ENCODE assay signal across 9 mouse cellular contexts in genomic region chr1:39941237-39942179, GRCm38 (mm10). TPM values are rescaled to one million over a fixed set of nuclear protein-coding genes. Genes with fewer than 3 reads are reported as not detected.
DNase-seq lines count a peak whose midpoint lies in the region; ATAC-seq and TF ChIP-seq lines count a peak whose summit lies in the region.
"Had no signal": no experiment of that assay in that cellular context is flagged by ENCODE, and none has a peak within 500 bp of the region (broad histone marks: within the 10 kb centered on the region; RNA-seq: fewer than 3 reads in every experiment).

No protein-coding gene starts in this region.

- DNase-seq in heart, adult 11 months: peak; percentile 96
- DNase-seq in right cerebral cortex, adult 18-20 months: peak; percentile 48
- no peak for DNase-seq in right cerebral cortex, postnatal 4 days
- DNase-seq in stomach, postnatal 0 days (ENCODE audit: low spot score): peak; percentile 59
- DNase-seq in urinary bladder, postnatal 36 days (ENCODE audit: low spot score in 2 of 2): no peak
- no peak for DNase-seq in layer of hippocampus, adult 18-20 months (ENCODE audit: low spot score in 2 of 2)

- no peak overlapping the region for H3K27ac ChIP-seq in heart, embryonic 12.5 days (ENCODE audit: poor library complexity, severe bottlenecking)
- peak overlapping the region; percentile 77; the same call in 1 of the 2 replicates for H3K27ac ChIP-seq in hindbrain, embryonic 16.5 days (ENCODE audit: low read depth, low read length)
- peak overlapping the region; percentile 75 for H3K27ac ChIP-seq in stomach, postnatal 0 days (replicated peaks)

- H3K9me3 ChIP-seq in heart, embryonic 12.5 days (replicated peaks): no peaks in the 10 kb centered on the region
- no peaks in the 10 kb centered on the region for H3K9me3 ChIP-seq in hindbrain, embryonic 16.5 days (ENCODE audit: control insufficient read depth, low read length)
- H3K9me3 ChIP-seq in stomach, postnatal 0 days (ENCODE audit: control insufficient read depth, low read length): no peaks in the 10 kb centered on the region

- no peak overlapping the region for H3K9ac ChIP-seq in heart, embryonic 12.5 days
- H3K9ac ChIP-seq in hindbrain, embryonic 16.5 days (ENCODE audit: low read depth, low read length): no peak overlapping the region
- H3K9ac ChIP-seq in stomach, postnatal 0 days (ENCODE audit: low read length): no peak overlapping the region

- peak; percentile 71 for TF ChIP-seq EP300 in stomach, postnatal 0 days (optimal IDR thresholded peaks at IDR 0.05)

- peaks cover 94% of the 10 kb centered on the region for H3K4me1 ChIP-seq in heart, embryonic 12.5 days (replicated peaks)
- H3K4me1 ChIP-seq in hindbrain, embryonic 16.5 days (ENCODE audit: control insufficient read depth, insufficient read depth, low read depth, low read length): peaks cover 85% of the 10 kb centered on the region
- H3K4me1 ChIP-seq in stomach, postnatal 0 days (replicated peaks; ENCODE audit: control insufficient read depth, insufficient read depth): peaks cover 19% of the 10 kb centered on the region

- H3K36me3 ChIP-seq in heart, embryonic 12.5 days: no peaks in the 10 kb centered on the region
- no peaks in the 10 kb centered on the region for H3K36me3 ChIP-seq in hindbrain, embryonic 16.5 days (ENCODE audit: control insufficient read depth, insufficient read depth, low read length)
- H3K36me3 ChIP-seq in stomach, postnatal 0 days (ENCODE audit: control insufficient read depth, insufficient read depth, low read length): no peaks in the 10 kb centered on the region

- no peak overlapping the region for H3K4me2 ChIP-seq in heart, embryonic 12.5 days
- no peak overlapping the region for H3K4me2 ChIP-seq in hindbrain, embryonic 16.5 days (ENCODE audit: low read length)
- H3K4me2 ChIP-seq in stomach, postnatal 0 days (replicated peaks; ENCODE audit: low read depth): no peak overlapping the region

- ATAC-seq in heart, embryonic 12.5 days (ENCODE audit: insufficient number of reproducible peaks, low FRiP score): no peak
- peak; percentile 52 for ATAC-seq in hindbrain, embryonic 16.5 days
- peak; percentile 90 for ATAC-seq in stomach, postnatal 0 days (ENCODE audit: low FRiP score, low TSS enrichment)

- WGBS in heart, embryonic 12.5 days: 64% methylated on average over 10 of the region's 10 CpGs
- 62% methylated on average over 10 of the region's 10 CpGs for WGBS in hindbrain, embryonic 16.5 days
- 46% methylated on average over 10 of the region's 10 CpGs for WGBS in stomach, postnatal 0 days

- H3K27me3 ChIP-seq in heart, embryonic 12.5 days (replicated peaks): no peaks in the 10 kb centered on the region
- no peaks in the 10 kb centered on the region for H3K27me3 ChIP-seq in hindbrain, embryonic 16.5 days (replicated peaks; ENCODE audit: control insufficient read depth, insufficient read depth, low read length)
- no peaks in the 10 kb centered on the region for H3K27me3 ChIP-seq in stomach, postnatal 0 days (ENCODE audit: control insufficient read depth, insufficient read depth, low read length)
- H3K27me3 ChIP-seq: CH12.LX had no signal

- no peak for TF ChIP-seq CTCF in stomach, postnatal 0 days (IDR thresholded peaks at IDR 0.05; ENCODE audit: low read depth)

- H3K4me3 ChIP-seq in heart, embryonic 12.5 days: no peak overlapping the region
- no peak overlapping the region for H3K4me3 ChIP-seq in hindbrain, embryonic 16.5 days (ENCODE audit: low read length)
- H3K4me3 ChIP-seq in stomach, postnatal 0 days (ENCODE audit: low read depth, low read length): no peak overlapping the region

RNA-seq across cellular contexts. Expression of gene Map4k4, which starts 40.8 kb away (rescaled TPM):
- 26.1 and 31.8 TPM in 2 replicates for polyA plus RNA-seq in heart, embryonic 12.5 days (2016; fragmentation: Nextera tagmentation; extraction: Ambion mirVana)
- polyA plus RNA-seq in hindbrain, embryonic 16.5 days (2015; fragmentation: Nextera tagmentation; extraction: Ambion mirVana): 21.7 and 22.1 TPM in 2 replicates
- 8.5 and 10.1 TPM in 2 replicates for polyA plus RNA-seq in stomach, postnatal 0 days (2015; fragmentation: Nextera tagmentation; extraction: Ambion mirVana)
- total RNA-seq in layer of hippocampus, adult 18-20 months (2021): 100 to 1,000 TPM; 112 to 117 TPM

Comparison
In these comparisons a context has a peak if more than half of its experiments do, and no peak if none do; other contexts are left out.
1. DNase-seq: peak in heart, adult 11 months (single experiment), right cerebral cortex, adult 18-20 months (single experiment) and stomach, postnatal 0 days (single experiment); none in right cerebral cortex, postnatal 4 days (single experiment), urinary bladder, postnatal 36 days (0 of 2) and layer of hippocampus, adult 18-20 months (0 of 2).